Mouse (Mus musculus): Measurements from ENCODE around the gene Met. TPM values are rescaled to one million over a fixed set of nuclear protein-coding genes. Genes with fewer than 3 reads are reported as not detected.

Met gene
- polyA plus RNA-seq, 1 experiment from 2014 or later, result 1.9 TPM

- Histone ChIP-seq H3K4me3 (no peak overlapping the region), H3K27ac (replicated peaks) (no peak overlapping the region), H3K4me1 (no peaks in the 10 kb centered on the region; the same call in none of the 2 replicates), H3K9ac (no peak overlapping the region), H3K27me3 (replicated peaks) (no peaks in the 10 kb centered on the region), H3K36me3 (no peaks in the 10 kb centered on the region), H3K4me2 (no peak overlapping the region), H3K9me3 (no peaks in the 10 kb centered on the region)
- ATAC-seq (ENCODE audit: extremely low read depth, insufficient number of reproducible peaks, low FRiP score, low TSS enrichment), result no peak
- WGBS, result 91% methylated on average over 3 of the region's 3 CpGs
Measured at GRCm38 (mm10) chr6:17580349-17580748, 116.7 kb downstream of the Met start.

- Histone ChIP-seq H3K4me3 (peak overlapping the region; percentile 47), H3K9ac (peak overlapping the region; percentile 52), H3K4me2 (peak overlapping the region; percentile 67), H3K36me3 (no peaks in the 10 kb centered on the region), H3K27me3 (replicated peaks) (no peaks in the 10 kb centered on the region), H3K27ac (replicated peaks) (no peak overlapping the region), H3K4me1 (peaks cover 4% of the 10 kb centered on the region; the same call in 1 of the 2 replicates), H3K9me3 (no peaks in the 10 kb centered on the region)
- peak; percentile 61; the same call in 1 of the 2 replicates for ATAC-seq (ENCODE audit: extremely low read depth, insufficient number of reproducible peaks, low FRiP score, low TSS enrichment)
- 24% methylated on average over 13 of the region's 13 CpGs for WGBS
Measured at GRCm38 (mm10) chr6:17583982-17584381, 120.4 kb downstream of the Met start.

GRCm38 (mm10) chr6:17589049-17589952, 125.7 kb downstream of the Met start:
- Histone ChIP-seq H3K9me3 (peaks cover 15% of the 10 kb centered on the region), H3K27me3 (replicated peaks) (no peaks in the 10 kb centered on the region), H3K4me2 (no peak overlapping the region), H3K4me1 (0 out of 2 replicates have a peak, but pooled peaks cover 4% of the 10 kb centered on the region), H3K4me3 (no peak overlapping the region), H3K9ac (no peak overlapping the region), H3K27ac (replicated peaks) (no peak overlapping the region), H3K36me3 (no peaks in the 10 kb centered on the region)
- 33% methylated on average over 16 of the region's 16 CpGs for WGBS
- no peak for ATAC-seq (ENCODE audit: extremely low read depth, insufficient number of reproducible peaks, low FRiP score, low TSS enrichment)

GRCm38 (mm10) chr6:17589953-17590627, 126.5 kb downstream of the Met start:
- H3K4me1 ChIP-seq, result 0 out of 2 replicates have a peak, but pooled peaks cover 4% of the 10 kb centered on the region
- H3K4me2 ChIP-seq, result no peak overlapping the region
- no peaks in the 10 kb centered on the region for H3K36me3 ChIP-seq
- H3K4me3 ChIP-seq, result no peak overlapping the region
- H3K27me3 ChIP-seq (replicated peaks), result no peaks in the 10 kb centered on the region
- ATAC-seq (ENCODE audit: extremely low read depth, insufficient number of reproducible peaks, low FRiP score, low TSS enrichment), result no peak
- H3K9me3 ChIP-seq, result peaks cover 15% of the 10 kb centered on the region
- H3K27ac ChIP-seq (replicated peaks), result no peak overlapping the region
- H3K9ac ChIP-seq, result no peak overlapping the region
- WGBS, result 42% methylated on average over 8 of the region's 8 CpGs

DNA sequence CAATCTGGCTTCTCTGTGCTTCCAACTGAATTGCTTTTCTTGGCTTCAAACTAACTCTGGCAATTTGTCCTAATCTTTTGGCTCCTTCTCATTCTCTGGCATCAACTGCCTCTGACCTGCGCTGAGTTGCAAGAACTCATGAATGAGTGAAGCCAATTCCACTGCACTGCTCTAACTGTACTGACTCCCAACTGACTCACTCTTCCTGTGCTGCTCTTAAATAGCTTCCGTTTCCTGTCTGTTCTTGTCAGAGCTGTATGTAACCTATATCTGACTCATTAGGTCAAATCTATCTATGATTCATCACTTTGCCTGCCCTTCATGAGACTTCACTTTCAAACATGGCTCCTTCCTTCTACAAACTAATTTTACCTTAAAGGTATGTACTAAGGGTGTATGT, 130.4 kb downstream of the Met start:
- 76% methylated on average over 2 of the region's 2 CpGs for WGBS
- no peak overlapping the region for H3K4me3 ChIP-seq
- no peaks in the 10 kb centered on the region for H3K4me1 ChIP-seq
- no peak overlapping the region for H3K9ac ChIP-seq
- no peak overlapping the region for H3K4me2 ChIP-seq
- no peak overlapping the region for H3K27ac ChIP-seq (replicated peaks)
- peaks cover 15% of the 10 kb centered on the region for H3K9me3 ChIP-seq
- H3K36me3 ChIP-seq, result no peaks in the 10 kb centered on the region
- no peaks in the 10 kb centered on the region for H3K27me3 ChIP-seq (replicated peaks)
- ATAC-seq (ENCODE audit: extremely low read depth, insufficient number of reproducible peaks, low FRiP score, low TSS enrichment), result no peak

DNA sequence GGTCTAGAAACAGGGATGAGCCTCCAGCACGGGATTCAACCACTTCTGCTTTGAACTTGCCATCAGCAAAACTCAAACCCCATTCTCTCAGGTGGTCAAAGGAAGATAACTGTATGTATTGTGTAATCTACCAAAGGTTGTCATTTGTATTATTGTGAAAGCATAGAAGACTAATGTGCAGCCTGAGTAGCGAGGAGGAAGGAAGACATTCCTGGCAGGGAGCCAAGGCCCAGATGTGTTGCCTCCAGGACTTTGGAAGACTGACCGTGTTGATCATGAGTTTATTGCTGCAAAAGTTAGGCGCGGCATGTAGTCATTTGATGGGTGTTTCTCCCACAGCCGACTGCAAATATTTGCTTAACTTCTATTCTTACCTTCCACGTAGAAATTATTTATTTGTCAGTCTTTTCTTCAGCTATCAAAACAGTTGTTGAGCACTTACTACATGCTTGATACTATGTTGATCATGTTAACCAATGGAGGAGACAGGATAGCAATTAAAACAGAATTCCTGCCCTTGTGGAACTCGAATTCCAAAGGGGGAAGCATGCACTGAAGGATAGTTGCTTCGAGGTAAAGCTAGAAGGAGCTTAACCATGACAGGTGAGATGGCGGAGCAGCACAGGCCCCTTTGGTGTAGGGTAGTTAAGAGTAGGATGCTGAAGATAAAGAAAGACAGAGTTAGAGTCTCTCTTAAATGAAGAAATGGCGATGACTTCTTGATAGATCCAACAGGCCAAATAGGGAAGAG, 132.3 kb downstream of the Met start:
- Histone ChIP-seq H3K4me1 (no peaks in the 10 kb centered on the region), H3K9ac (no peak overlapping the region), H3K4me2 (no peak overlapping the region), H3K36me3 (no peaks in the 10 kb centered on the region), H3K27ac (replicated peaks) (no peak overlapping the region), H3K27me3 (replicated peaks) (no peaks in the 10 kb centered on the region), H3K9me3 (peaks cover 15% of the 10 kb centered on the region), H3K4me3 (no peak overlapping the region)
- WGBS, result 71% methylated on average over 11 of the region's 11 CpGs
- no peak for ATAC-seq (ENCODE audit: extremely low read depth, insufficient number of reproducible peaks, low FRiP score, low TSS enrichment)

GRCm38 (mm10) chr6:17599373-17599772, 135.8 kb downstream of the Met start:
- WGBS, result 82% methylated on average over 5 of the region's 5 CpGs
- Histone ChIP-seq H3K36me3 (no peaks in the 10 kb centered on the region), H3K4me2 (no peak overlapping the region), H3K9ac (no peak overlapping the region), H3K4me3 (no peak overlapping the region), H3K4me1 (no peaks in the 10 kb centered on the region), H3K27ac (replicated peaks) (no peak overlapping the region), H3K9me3 (no peaks in the 10 kb centered on the region), H3K27me3 (replicated peaks) (no peaks in the 10 kb centered on the region)
- ATAC-seq (ENCODE audit: extremely low read depth, insufficient number of reproducible peaks, low FRiP score, low TSS enrichment), result no peak

DNA sequence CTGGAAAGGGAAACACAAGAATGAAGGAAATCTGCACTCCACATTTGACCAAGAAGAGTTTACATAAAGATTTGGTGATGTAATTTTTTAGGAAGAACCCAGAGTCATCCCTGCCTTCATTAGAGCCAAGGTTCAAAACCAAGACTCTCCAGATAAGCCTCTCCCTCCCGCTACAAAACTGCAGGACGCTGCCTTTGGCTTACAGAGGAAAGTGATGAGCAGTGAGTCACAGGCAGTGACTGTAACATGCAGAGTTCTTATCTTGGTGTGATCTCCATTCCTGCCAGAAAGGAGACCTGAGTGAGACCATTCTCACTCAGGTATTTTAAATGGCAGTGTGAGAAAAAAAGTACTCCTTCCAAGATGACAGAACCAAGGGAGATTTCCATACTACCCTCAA, 137.9 kb downstream of the Met start:
- H3K27ac ChIP-seq (replicated peaks), result no peak overlapping the region
- no peaks in the 10 kb centered on the region for H3K9me3 ChIP-seq
- H3K27me3 ChIP-seq (replicated peaks), result no peaks in the 10 kb centered on the region
- no peaks in the 10 kb centered on the region for H3K36me3 ChIP-seq
- no peak overlapping the region for H3K4me3 ChIP-seq
- no peak for ATAC-seq (ENCODE audit: extremely low read depth, insufficient number of reproducible peaks, low FRiP score, low TSS enrichment)
- no peaks in the 10 kb centered on the region for H3K4me1 ChIP-seq
- 24% methylated on average over 2 of the region's 2 CpGs for WGBS
- H3K9ac ChIP-seq, result no peak overlapping the region
- H3K4me2 ChIP-seq, result no peak overlapping the region

DNA sequence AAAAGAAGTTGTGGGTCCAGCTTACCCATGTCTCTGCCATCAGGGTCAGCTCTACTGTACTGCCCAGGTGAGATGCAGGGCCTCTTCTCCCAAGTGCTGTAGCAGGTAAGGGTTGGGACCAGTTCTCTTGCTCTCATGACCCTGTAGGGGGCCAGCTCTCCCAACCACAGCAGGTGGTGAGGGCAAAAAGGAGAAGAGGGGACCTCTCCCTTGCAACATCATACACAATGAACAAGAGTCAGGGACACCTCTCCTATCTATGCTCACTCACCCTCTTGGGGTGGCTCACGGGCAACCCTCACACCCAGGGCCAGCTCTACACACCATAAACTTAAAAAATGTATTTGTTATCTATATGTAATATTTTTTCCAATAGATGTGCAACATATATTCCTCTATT, 143.3 kb downstream of the Met start:
- no peak for ATAC-seq (ENCODE audit: extremely low read depth, insufficient number of reproducible peaks, low FRiP score, low TSS enrichment)

DNA sequence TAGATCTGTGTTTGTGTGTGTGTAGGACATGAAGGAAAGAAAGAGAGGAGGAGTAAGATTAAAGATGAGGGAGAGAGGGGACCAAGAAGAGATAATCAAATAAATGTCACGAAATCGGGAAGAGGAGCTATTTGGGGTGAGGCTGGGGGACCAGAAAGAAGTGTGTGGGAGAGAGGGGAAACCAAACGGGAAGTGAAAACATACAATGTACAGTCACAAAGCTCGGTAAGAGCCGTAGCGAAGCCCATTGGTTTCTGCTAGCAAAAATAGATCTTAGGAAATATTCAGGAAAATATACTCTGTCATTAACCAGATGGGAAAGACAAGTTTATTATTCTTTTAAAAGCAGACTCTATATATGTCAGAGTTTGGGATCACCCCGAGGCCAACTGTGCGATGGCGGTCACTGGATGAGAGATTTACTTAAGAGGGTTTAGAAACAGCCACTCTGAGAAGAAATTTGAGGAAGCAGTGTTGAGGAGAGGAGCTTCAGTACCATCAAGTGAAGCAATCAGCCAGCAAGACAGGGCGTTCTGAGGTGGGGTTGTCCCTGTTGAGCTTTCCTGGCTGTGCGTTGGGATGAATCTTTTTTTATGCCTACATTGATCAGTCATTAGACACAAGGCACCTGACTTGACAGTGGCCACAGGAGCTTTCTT, 147.9 kb downstream of the Met start:
- ATAC-seq (ENCODE audit: extremely low read depth, insufficient number of reproducible peaks, low FRiP score, low TSS enrichment), result no peak
- H3K4me3 ChIP-seq, result no peak overlapping the region
- WGBS, result 81% methylated on average over 11 of the region's 11 CpGs
- no peaks in the 10 kb centered on the region for H3K27me3 ChIP-seq (replicated peaks)
- no peaks in the 10 kb centered on the region for H3K36me3 ChIP-seq
- no peak overlapping the region for H3K27ac ChIP-seq (replicated peaks)
- no peaks in the 10 kb centered on the region for H3K4me1 ChIP-seq
- no peak overlapping the region for H3K4me2 ChIP-seq
- H3K9ac ChIP-seq, result no peak overlapping the region
- H3K9me3 ChIP-seq, result no peaks in the 10 kb centered on the region

More for the DNA sequence above, 143.3 kb downstream of the Met start:
- Histone ChIP-seq H3K27ac (replicated peaks) (no peak overlapping the region), H3K9ac (no peak overlapping the region), H3K4me3 (no peak overlapping the region), H3K27me3 (replicated peaks) (no peaks in the 10 kb centered on the region), H3K36me3 (no peaks in the 10 kb centered on the region), H3K4me1 (no peaks in the 10 kb centered on the region), H3K9me3 (no peaks in the 10 kb centered on the region), H3K4me2 (no peak overlapping the region)
- 62% methylated on average over 1 of the region's 1 CpGs for WGBS

DNA sequence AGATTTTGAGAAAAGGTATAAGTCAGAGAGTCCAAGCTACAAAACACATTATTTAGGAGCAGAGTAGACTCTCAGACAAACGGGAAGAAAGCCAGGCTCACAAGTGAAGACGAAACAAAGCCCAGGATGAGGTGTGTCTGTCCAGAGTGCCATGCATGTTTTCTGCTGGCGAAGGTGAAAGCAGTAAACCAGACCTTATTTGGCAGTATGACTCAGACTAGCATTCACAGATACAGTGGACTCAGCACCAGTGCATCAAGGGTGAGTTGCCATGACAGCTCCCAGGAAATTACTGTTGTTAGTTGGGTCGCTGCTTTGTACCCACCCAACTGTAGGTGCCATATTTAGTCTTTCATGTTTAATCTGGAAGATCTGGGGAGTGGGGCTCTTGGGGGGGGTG, 149.1 kb downstream of the Met start:
- ATAC-seq (ENCODE audit: extremely low read depth, insufficient number of reproducible peaks, low FRiP score, low TSS enrichment), result no peak
- Histone ChIP-seq H3K9ac (no peak overlapping the region), H3K4me3 (no peak overlapping the region), H3K4me2 (no peak overlapping the region), H3K27ac (replicated peaks) (no peak overlapping the region), H3K9me3 (no peaks in the 10 kb centered on the region), H3K27me3 (replicated peaks) (no peaks in the 10 kb centered on the region), H3K4me1 (no peaks in the 10 kb centered on the region), H3K36me3 (no peaks in the 10 kb centered on the region)
- WGBS, result 81% methylated on average over 4 of the region's 4 CpGs

All from heart, embryonic 13.5 days (tissue).